Mouse (Mus musculus) retina, postnatal 7 days (tissue): Measurements from ENCODE around the gene Il31.
"Not testable (repeated sequence)": the region's sequence is repeated elsewhere in the genome, so short reads cannot be mapped to it uniquely, and the experiment has no call there.

Experiments
- DNase-seq: peaks from one replicate; pipeline ENCODE4 v3.0.0-alpha.2; 2012; ENCODE audit warnings: low read depth, low spot score

Il31 gene

GRCm38 (mm10) chr5:123489112-123489785, at the start of gene Il31, which contains the start of gene Lrrc43:
Gene Il31 (minus strand): TSS chr5:123489489.
Gene Lrrc43 (plus strand): TSS chr5:123489305.
- DNase-seq = no peak

GRCm38 (mm10) chr5:123533801-123534200, 44.5 kb upstream of the Il31 start:
- DNase-seq = no peak

- no peak for DNase-seq
These were observed 40.8 kb upstream of the Il31 start for GRCm38 (mm10) chr5:123530056-123530455.

GRCm38 (mm10) chr5:123528641-123529040, 39.4 kb upstream of the Il31 start:
- no peak for DNase-seq

GRCm38 (mm10) chr5:123525916-123526495, 36.7 kb upstream of the Il31 start:
- no peak for DNase-seq

- no peak for DNase-seq
These were observed 36.0 kb upstream of the Il31 start, which contains the start of gene Gm49027 for GRCm38 (mm10) chr5:123525281-123525680. Gene Gm49027 (minus strand): TSS chr5:123525488.

GRCm38 (mm10) chr5:123524393-123524750, 35.1 kb upstream of the Il31 start:
- no peak for DNase-seq

GRCm38 (mm10) chr5:123523692-123524392, 34.6 kb upstream of the Il31 start, which contains the start of gene Diablo:
Gene Diablo (minus strand): TSS chr5:123524176.
- DNase-seq = peak; percentile 97

- no peak for DNase-seq
These were observed 32.9 kb upstream of the Il31 start for GRCm38 (mm10) chr5:123522166-123522565.

GRCm38 (mm10) chr5:123521621-123522020, 32.3 kb upstream of the Il31 start:
- no peak for DNase-seq

GRCm38 (mm10) chr5:123520666-123521065, 31.4 kb upstream of the Il31 start:
- DNase-seq = no peak

GRCm38 (mm10) chr5:123514871-123515270, 25.6 kb upstream of the Il31 start:
- DNase-seq = no peak

- no peak for DNase-seq
These were observed 22.8 kb upstream of the Il31 start for GRCm38 (mm10) chr5:123512102-123512501.

GRCm38 (mm10) chr5:123511426-123511825, 22.1 kb upstream of the Il31 start:
- not testable (repeated sequence) for DNase-seq

GRCm38 (mm10) chr5:123510160-123510559, 20.9 kb upstream of the Il31 start, which contains the start of gene B3gnt4:
Gene B3gnt4 (plus strand): TSS chr5:123510460.
- DNase-seq = no peak

- no peak for DNase-seq
These were observed 19.6 kb upstream of the Il31 start for GRCm38 (mm10) chr5:123508921-123509320.

- peak; percentile 68 for DNase-seq
These were observed 18.8 kb upstream of the Il31 start for GRCm38 (mm10) chr5:123507936-123508723.

GRCm38 (mm10) chr5:123501973-123502372, 12.7 kb upstream of the Il31 start:
- DNase-seq = no peak

GRCm38 (mm10) chr5:123499717-123500116, 10.4 kb upstream of the Il31 start:
- no peak for DNase-seq

GRCm38 (mm10) chr5:123489935-123490334, 646 bp upstream of the Il31 start:
- no peak for DNase-seq

- no peak for DNase-seq
These were observed 1.5 kb downstream of the Il31 start for GRCm38 (mm10) chr5:123487659-123488395.
